Mouse (Mus musculus): ENCODE results near the gene C8g.

C8g gene

GRCm38 (mm10) chr2:25467606-25468303 lies 33.8 kb downstream of the C8g start:
- no peak for DNase-seq (ENCODE audit: low spot score)

- DNase-seq (ENCODE audit: low spot score): no peak
Measured at GRCm38 (mm10) chr2:25465816-25466635, 35.5 kb downstream of the C8g start.

GRCm38 (mm10) chr2:25465256-25465655 lies 36.3 kb downstream of the C8g start:
- DNase-seq (ENCODE audit: low spot score): no peak

DNA sequence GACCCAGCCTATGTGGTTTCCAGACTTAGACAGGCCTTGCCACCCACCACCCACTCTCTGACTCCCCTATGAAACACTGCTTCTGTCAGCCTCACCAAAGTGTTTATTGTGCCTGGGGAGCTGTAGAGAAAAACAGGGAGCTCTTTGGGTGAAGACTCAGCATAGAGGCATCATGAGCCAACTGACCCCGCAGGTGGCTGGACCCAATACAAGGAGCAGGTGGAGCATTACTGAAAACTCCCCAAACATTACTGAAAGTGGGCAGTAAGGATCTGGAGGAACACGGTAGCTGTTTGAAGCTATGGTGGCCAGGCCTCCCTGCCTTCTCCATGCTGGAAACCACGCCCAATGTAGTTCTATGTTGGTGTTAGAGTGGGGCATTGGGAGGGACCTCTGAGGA lies 37.9 kb downstream of the C8g start:
- DNase-seq (ENCODE audit: low spot score): no peak

DNA sequence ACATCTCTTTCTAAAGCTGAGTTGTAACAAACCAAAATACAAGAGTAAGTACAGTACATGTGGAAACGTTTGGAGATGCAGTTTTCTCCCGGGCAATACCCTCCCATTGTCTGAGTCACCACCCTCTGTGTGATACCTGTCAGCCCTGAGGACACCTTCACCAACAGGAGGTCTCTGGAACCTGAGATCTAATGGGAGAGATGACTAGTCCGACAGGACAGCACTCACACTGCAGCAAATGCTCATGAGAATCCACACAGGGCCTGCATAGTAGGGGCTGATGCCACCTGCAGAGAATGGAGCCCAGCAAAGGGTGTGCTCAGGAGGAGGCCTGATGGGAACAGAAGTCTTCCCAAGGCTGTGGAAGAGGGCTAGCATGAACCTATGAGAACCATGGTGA lies 40.1 kb downstream of the C8g start:
- DNase-seq (ENCODE audit: low spot score): no peak

- peak; percentile 88 for DNase-seq (ENCODE audit: low spot score)
Measured at GRCm38 (mm10) chr2:25460551-25461309, 40.8 kb downstream of the C8g start, which contains the start of gene Paxx. Gene Paxx (minus strand): TSS chr2:25461094.

DNA sequence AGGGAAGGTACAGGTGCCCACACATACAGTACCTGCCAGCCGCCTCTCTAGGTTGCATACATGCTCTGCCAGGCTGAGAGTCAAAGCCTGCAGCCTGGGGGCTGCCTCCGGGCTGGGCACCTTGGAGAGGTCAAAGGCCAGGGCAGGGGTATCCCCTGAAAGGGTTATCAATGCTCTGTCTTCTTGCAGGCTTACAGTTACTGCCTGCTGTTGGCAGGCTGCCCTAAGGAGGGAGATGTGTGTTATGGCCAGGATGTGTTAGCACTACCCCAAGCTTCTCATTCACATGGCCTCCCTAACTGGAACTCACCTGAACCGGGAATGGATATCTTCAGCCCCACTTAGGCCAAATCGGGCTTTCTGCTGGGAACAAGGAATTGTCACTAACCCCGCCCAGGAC lies 41.4 kb downstream of the C8g start:
- DNase-seq (ENCODE audit: low spot score): no peak

DNA sequence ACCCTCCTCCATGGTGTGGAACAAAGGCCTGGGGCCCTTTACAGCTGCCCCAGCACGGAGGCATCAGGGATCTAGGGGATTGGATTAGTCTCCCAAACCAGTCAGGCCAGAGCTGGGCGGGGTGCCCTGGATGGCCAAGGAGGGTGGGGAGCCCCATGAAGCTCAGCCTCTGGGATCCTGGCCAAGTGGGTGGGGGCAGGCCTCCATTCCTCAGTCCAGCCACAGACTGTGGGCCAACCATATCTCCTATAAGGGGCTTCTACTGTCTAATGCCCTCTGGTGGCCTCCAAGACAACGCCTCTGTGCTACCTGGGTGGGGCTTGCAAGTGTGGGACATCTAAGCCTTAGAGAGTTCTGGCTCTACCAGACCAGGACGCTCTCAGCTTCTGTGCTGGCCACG lies 42.6 kb downstream of the C8g start:
- DNase-seq (ENCODE audit: low spot score): peak; percentile 39

DNA sequence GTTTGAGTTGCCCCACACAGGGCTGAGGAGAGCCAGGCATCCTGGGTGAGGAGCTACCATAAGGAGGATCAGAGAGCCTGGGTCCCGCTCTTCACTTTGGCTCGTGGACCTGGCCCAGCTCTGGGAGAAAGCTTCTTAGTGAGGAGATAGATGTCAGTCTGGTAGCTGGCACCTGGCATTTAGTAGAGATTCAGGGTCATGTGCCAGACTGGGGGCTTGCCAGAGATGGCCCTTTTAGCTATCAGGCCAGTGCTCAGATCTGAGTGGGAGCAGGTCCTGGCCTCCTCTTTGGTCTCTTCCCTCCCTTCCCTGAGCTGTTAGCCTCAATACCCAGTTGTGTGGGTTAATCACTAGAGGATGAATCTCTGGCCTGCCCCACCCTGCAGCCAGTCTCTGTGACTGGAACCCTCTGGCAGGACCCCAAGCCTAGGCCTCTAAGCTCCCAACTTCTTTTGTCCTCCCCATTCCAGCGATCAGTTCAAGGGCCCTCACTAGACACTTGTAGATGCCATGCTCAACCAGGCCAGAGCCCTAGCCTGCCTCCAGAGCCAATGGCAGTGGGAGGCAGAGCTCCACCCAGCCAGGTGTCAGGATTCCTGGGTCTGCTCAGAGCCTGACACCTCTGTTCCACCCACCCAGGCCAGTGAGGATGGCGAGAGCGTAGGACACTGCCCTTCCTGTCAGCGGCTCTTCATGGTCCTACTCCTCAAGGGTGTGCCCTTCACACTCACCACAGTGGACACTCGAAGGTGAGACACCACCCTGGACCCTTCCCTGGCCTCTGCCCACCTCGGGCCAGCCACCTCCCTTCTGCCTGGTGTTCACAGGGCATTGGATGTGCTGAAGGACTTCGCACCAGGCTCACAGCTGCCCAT lies 44.3 kb downstream of the C8g start:
- no peak for DNase-seq (ENCODE audit: low spot score)

GRCm38 (mm10) chr2:25456205-25456953 lies 45.1 kb downstream of the C8g start, which contains the start of gene Clic3:
Gene Clic3 (plus strand): TSS chr2:25456838.
- DNase-seq (ENCODE audit: low spot score): no peak

- no peak for DNase-seq (ENCODE audit: low spot score)
Measured at GRCm38 (mm10) chr2:25452951-25453350, 48.6 kb downstream of the C8g start.

- DNase-seq (ENCODE audit: low spot score): no peak
Measured at GRCm38 (mm10) chr2:25450853-25451647, 50.5 kb downstream of the C8g start.

Data from ovary, postnatal 36 days (tissue).